Mouse (Mus musculus) heart, adult 2 months (tissue): ENCODE data around the gene Rora.

Experiments
- CTCF ChIP-seq: fragments of 200-600 bp; IDR thresholded peaks from 2 replicates; pipeline ENCODE4 v1.8.1; 2022; ENCODE audit warnings: antibody characterized with exemption, mild to moderate bottlenecking, moderate library complexity
- EP300 ChIP-seq: fragments of 200-500 bp; IDR thresholded peaks from 2 replicates; pipeline ENCODE4 v1.6.1; 2011; ENCODE audit warnings: low read depth, low read length, control low read depth; ENCODE audit not compliant: insufficient read depth
- POLR2A ChIP-seq: fragments of 200-500 bp; IDR thresholded peaks from 2 replicates; pipeline ENCODE4 v1.6.1; 2011; ENCODE audit warnings: mild to moderate bottlenecking, low read depth, low read length, control low read depth; ENCODE audit not compliant: insufficient read depth

DNA sequence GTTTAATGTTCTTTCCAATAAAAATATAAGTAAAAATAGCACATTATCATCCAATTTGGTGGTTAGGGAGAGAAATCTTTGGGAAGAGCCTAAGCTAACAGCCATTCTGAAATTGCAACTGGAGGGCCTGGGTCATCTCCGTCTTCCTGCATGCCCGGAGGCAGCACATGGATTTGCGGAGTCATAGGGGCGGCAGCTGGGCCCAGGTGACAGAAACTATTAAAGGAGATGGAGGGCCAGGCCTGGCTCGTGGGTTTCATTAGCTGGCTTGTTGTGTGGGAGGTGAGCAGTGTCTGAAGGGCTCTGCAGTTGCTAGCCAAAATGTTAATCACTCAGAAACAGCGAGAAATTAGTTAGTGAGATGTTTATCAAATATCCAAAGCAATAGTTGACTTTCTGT lies 590.0 kb downstream of the Rora start:
- TF ChIP-seq POLR2A (no peak), CTCF (no peak), EP300 (no peak)
